Mouse (Mus musculus): ENCODE data around the gene Cmtr2. TPM values are rescaled to one million over a fixed set of nuclear protein-coding genes. Genes with fewer than 3 reads are reported as not detected.

The Cmtr2 gene
- 1 to 10 TPM; 5.9 TPM for total RNA-seq (2021)
- long read RNA-seq, experiment 1, partial matches to known transcripts: 0 of 2 reads
- long read RNA-seq, experiment 1, other reads (novel, unspliced or antisense): 1 of 2 reads
- long read RNA-seq, experiment 2, partial matches to known transcripts: 0 of 1 reads
- long read RNA-seq, experiment 2, other reads (novel, unspliced or antisense): 0 of 1 reads

- no peak for DNase-seq (ENCODE audit: low spot score in 2 of 2)
- Histone ChIP-seq H3K4me3 (no peak within 1 kb of the TSS), H3K27ac (no peak within 1 kb of the TSS)
- TF ChIP-seq CTCF (conservative IDR thresholded peaks at IDR 0.05): no peak
Observed at GRCm38 (mm10) chr8:110215365-110215764, at the start of gene Cmtr2. Gene Cmtr2, plus strand, starts transcription at chr8:110215665.

DNA sequence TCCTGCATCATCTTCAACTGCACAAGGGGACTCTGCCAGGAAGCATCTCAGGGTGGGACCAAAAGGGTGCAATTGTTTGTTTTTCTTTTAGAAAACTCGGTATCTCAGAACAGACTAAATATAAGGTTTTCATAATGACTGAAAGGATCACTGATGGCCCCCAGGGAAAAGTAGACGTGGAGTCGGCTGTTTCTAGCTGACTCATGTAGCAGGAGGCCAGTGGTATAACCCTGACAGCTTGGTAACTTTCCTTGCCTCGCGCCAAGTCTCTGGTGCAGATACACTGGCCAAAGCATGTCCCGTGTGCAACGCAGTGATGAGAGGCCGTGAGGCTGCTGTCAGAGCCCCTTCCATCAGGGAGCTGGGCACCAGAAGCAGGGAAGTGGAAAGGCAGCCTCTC is 49.2 kb upstream of the Cmtr2 start:
- Histone ChIP-seq H3K27ac (no peak overlapping the region), H3K4me3 (no peak overlapping the region)
- TF ChIP-seq CTCF (conservative IDR thresholded peaks at IDR 0.05): no peak
- DNase-seq (ENCODE audit: low spot score in 2 of 2): no peak

DNA sequence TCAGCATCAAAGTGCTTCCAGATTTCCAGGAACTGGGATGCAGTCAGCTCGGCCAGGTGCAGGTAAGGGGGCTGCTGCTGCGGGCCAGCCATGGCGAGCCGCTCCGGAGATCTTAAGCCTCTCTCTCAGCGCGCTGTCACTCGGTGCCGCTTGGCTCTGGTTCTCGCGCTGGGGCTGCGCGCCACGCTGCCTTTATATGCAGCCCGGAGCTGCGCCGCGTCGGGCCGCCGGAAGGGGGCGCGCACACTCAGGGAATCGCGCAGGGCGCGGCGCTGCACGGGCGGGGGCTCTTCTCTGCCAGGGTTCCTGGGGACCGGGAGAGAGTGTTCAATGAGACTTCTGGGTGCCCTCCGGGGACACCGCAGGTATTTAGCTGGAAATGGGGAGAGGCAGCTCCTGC is 47.4 kb upstream of the Cmtr2 start, which contains the start of gene Calb2:
Calb2 (minus strand) TSS at position 165 of the 400 bp plus-strand sequence.
- peak within 1 kb of the TSS; percentile 35; the same call in 1 of the 2 replicates for H3K4me3 ChIP-seq
- peak; percentile 30 to 82 for DNase-seq (ENCODE audit: low spot score in 2 of 2)
- TF ChIP-seq CTCF (conservative IDR thresholded peaks at IDR 0.05): peak; percentile 97
- no peak within 1 kb of the TSS for H3K27ac ChIP-seq

GRCm38 (mm10) chr8:110172161-110172560 is 43.3 kb upstream of the Cmtr2 start:
- no peak overlapping the region for H3K4me3 ChIP-seq
- TF ChIP-seq CTCF (conservative IDR thresholded peaks at IDR 0.05): no peak
- no peak for DNase-seq (ENCODE audit: low spot score in 2 of 2)
- H3K27ac ChIP-seq: no peak overlapping the region

- no peak for TF ChIP-seq CTCF (conservative IDR thresholded peaks at IDR 0.05)
- DNase-seq (ENCODE audit: low spot score in 2 of 2): no peak
- Histone ChIP-seq H3K27ac (no peak overlapping the region), H3K4me3 (no peak overlapping the region)
Observed at GRCm38 (mm10) chr8:110174826-110175225, 40.6 kb upstream of the Cmtr2 start.

DNA sequence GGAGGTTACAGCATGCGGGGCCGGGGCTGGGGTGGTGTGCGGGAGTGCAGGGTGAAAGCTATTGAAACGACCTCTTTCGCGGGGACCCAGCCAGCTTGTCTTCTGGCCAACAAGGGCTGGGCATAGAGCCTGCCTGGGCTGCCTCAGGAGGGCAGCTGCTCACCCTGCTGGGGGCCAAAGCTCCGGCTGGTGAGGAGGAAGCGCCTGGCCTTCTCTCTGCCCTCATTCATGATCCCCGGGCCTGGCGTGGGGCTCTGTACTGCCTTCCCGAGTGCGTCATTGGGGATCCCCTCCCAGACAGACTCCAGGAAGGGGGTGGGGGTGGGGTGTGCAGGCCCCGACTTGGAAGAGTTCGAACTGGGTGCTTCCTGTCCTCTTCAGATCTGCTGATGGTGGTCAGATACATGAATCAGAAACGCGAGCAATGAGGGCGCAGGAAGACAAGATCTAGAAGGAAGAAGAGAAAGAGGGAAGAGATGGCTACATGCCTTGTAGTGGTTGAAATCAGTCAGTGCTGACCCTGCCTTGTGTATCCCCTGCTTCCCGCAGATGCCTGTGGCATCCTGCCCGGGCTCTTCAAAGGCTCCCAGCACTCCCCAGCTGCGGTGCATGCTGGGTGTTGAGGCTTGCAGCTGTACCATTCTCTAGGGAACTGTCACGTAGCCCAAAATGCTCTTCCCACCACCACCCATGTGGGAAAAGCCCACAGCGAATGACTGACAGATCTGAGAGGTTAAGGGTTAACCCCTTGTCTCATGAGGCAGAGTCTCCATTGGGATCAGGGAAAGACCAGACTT is 37.9 kb upstream of the Cmtr2 start:
- peak in 1 of 2 experiments; percentile 31 for DNase-seq (ENCODE audit: low spot score in 2 of 2)
- 0 out of 2 replicates have a peak overlapping the region, but pooled peaks have one; percentile 18 for H3K4me3 ChIP-seq
- no peak; the same call in 1 of the 2 replicates for TF ChIP-seq CTCF (conservative IDR thresholded peaks at IDR 0.05)
- no peak overlapping the region for H3K27ac ChIP-seq

GRCm38 (mm10) chr8:110182735-110183367 is 32.6 kb upstream of the Cmtr2 start:
- Histone ChIP-seq H3K4me3 (no peak overlapping the region), H3K27ac (peak overlapping the region; percentile 36; the same call in 1 of the 2 replicates)
- no peak for TF ChIP-seq CTCF (conservative IDR thresholded peaks at IDR 0.05)
- peak in 1 of 2 experiments; percentile 28 for DNase-seq (ENCODE audit: low spot score in 2 of 2)

GRCm38 (mm10) chr8:110183748-110184147 is 31.7 kb upstream of the Cmtr2 start:
- no peak overlapping the region for H3K27ac ChIP-seq
- H3K4me3 ChIP-seq: no peak overlapping the region
- no peak for DNase-seq (ENCODE audit: low spot score in 2 of 2)
- TF ChIP-seq CTCF (conservative IDR thresholded peaks at IDR 0.05): no peak

GRCm38 (mm10) chr8:110185538-110185937 is 29.9 kb upstream of the Cmtr2 start:
- no peak for DNase-seq (ENCODE audit: low spot score in 2 of 2)
- Histone ChIP-seq H3K4me3 (no peak overlapping the region), H3K27ac (no peak overlapping the region)
- no peak for TF ChIP-seq CTCF (conservative IDR thresholded peaks at IDR 0.05)

DNA sequence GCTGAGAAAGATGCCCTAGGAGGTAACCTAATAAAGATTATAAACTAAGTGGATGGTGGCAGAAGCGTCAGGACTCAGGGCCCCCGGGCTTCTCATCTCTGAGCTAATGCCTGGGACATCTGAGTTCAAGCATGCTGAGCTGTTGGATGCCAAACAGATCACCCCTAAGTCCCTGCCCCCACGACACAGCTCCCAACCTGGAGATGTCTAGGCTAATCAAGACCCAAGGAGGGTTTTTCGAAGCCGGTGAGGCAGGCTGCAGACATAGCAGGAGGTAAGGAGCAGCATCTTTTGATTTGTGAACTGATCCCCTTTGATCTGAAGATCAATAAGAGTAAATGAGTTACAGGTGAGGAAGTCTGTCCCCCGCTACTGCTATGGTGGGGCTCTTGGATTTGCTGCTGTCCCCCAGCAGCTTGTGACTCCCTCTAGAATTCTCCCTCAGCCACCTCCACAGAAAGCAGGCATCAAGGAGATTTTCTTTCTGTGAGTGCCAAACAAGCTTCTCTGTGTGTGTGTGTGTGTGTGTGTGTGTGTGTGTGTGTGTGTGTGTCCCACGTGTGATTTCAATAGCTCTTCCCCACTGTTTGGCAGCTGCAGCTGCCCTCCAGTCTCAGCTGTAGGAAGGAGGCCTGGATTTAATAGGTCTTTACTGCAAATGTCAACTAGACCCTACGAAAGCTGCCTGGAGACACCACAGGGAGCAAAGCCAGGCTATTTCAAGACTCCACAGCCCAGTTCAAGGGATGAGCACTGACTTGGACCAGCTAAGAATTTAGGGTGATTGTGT is 26.3 kb upstream of the Cmtr2 start:
- H3K27ac ChIP-seq: no peak overlapping the region
- no peak for TF ChIP-seq CTCF (conservative IDR thresholded peaks at IDR 0.05)
- H3K4me3 ChIP-seq: no peak overlapping the region
- no peak for DNase-seq (ENCODE audit: low spot score in 2 of 2)

- TF ChIP-seq CTCF (conservative IDR thresholded peaks at IDR 0.05): no peak
- H3K4me3 ChIP-seq: no peak overlapping the region
- H3K27ac ChIP-seq: no peak overlapping the region
- DNase-seq (ENCODE audit: low spot score in 2 of 2): no peak
Observed at GRCm38 (mm10) chr8:110196678-110197077, 18.8 kb upstream of the Cmtr2 start.

- H3K4me3 ChIP-seq: no peak overlapping the region
- peak; percentile 83 for TF ChIP-seq CTCF (conservative IDR thresholded peaks at IDR 0.05)
- H3K27ac ChIP-seq: no peak overlapping the region
- DNase-seq (ENCODE audit: low spot score in 2 of 2): no peak
Observed at GRCm38 (mm10) chr8:110201806-110202205, 13.7 kb upstream of the Cmtr2 start.
